8 mouse cellular contexts compared by ENCODE assay signal in genomic region chr2:120628076-120628865, GRCm38 (mm10). TPM values are rescaled to one million over a fixed set of nuclear protein-coding genes. Genes with fewer than 3 reads are reported as not detected.
A peak's percentile ranks its signal among the peaks of the same experiment; 100 is the strongest.
DNase-seq lines count a peak whose midpoint lies in the region; ATAC-seq and TF ChIP-seq lines count a peak whose summit lies in the region.

No protein-coding gene starts in this region.

- H3K4me3 ChIP-seq in heart, embryonic 15.5 days, result peak overlapping the region; percentile 64
- H3K4me3 ChIP-seq in bone marrow, adult 2 months (replicated peaks; ENCODE audit: control insufficient read depth, low read depth, low read length), result peak overlapping the region; percentile 27
- peak overlapping the region; percentile 61 for H3K4me3 ChIP-seq in hindbrain, embryonic 10.5 days
- H3K4me3 ChIP-seq in midbrain, embryonic 12.5 days, result peak overlapping the region; percentile 58

- H3K4me2 ChIP-seq in heart, embryonic 15.5 days, result peak overlapping the region; percentile 70
- peak overlapping the region; percentile 60 for H3K4me2 ChIP-seq in midbrain, embryonic 12.5 days (replicated peaks)

- DNase-seq in heart, adult 11 months, result no peak
- DNase-seq in hindbrain, embryonic 10.5 days (ENCODE audit: low spot score), result no peak
- DNase-seq in layer of hippocampus, adult 8-10 months (ENCODE audit: low spot score in 2 of 2), result no peak
- DNase-seq in testis, postnatal 14 days (ENCODE audit: low spot score), result no peak

- no peaks in the 10 kb centered on the region for H3K9me3 ChIP-seq in heart, embryonic 15.5 days (replicated peaks)
- no peaks in the 10 kb centered on the region for H3K9me3 ChIP-seq in hindbrain, embryonic 10.5 days
- H3K9me3 ChIP-seq in midbrain, embryonic 12.5 days, result no peaks in the 10 kb centered on the region

- no peak for TF ChIP-seq POLR2A in bone marrow, adult 2 months (IDR thresholded peaks at IDR 0.05; ENCODE audit: borderline replicate concordance, control insufficient read depth, low read depth, low read length)

- ATAC-seq in heart, embryonic 15.5 days (replicated peaks; ENCODE audit: insufficient number of reproducible peaks, insufficient read depth, low FRiP score, low read depth), result no peak
- peak; percentile 48; the same call in 1 of the 2 replicates for ATAC-seq in midbrain, embryonic 12.5 days (ENCODE audit: low FRiP score, low read depth)
- ATAC-seq in megakaryocyte-erythroid progenitor cell, adult 5-6 weeks (replicated peaks; ENCODE audit: low FRiP score, low TSS enrichment, poor library complexity, severe bottlenecking), result no peak

- WGBS in heart, embryonic 15.5 days, result 28% methylated on average over 10 of the region's 10 CpGs
- WGBS in bone marrow, adult 2 months, result 18% methylated on average over 10 of the region's 10 CpGs
- 31% methylated on average over 10 of the region's 10 CpGs for WGBS in hindbrain, embryonic 10.5 days
- WGBS in midbrain, embryonic 12.5 days, result 35% methylated on average over 10 of the region's 10 CpGs

- peaks cover 24% of the 10 kb centered on the region for H3K4me1 ChIP-seq in heart, embryonic 15.5 days (replicated peaks)
- H3K4me1 ChIP-seq in bone marrow, adult 2 months (ENCODE audit: control insufficient read depth, insufficient read depth, low read length), result no peaks in the 10 kb centered on the region; the same call in 1 of the 2 replicates
- H3K4me1 ChIP-seq in hindbrain, embryonic 10.5 days (replicated peaks), result peaks cover 11% of the 10 kb centered on the region
- 0 out of 2 replicates have a peak, but pooled peaks cover 7% of the 10 kb centered on the region for H3K4me1 ChIP-seq in midbrain, embryonic 12.5 days

- H3K27me3 ChIP-seq in heart, embryonic 15.5 days, result no peaks in the 10 kb centered on the region
- H3K27me3 ChIP-seq in hindbrain, embryonic 10.5 days (ENCODE audit: insufficient read depth, poor library complexity, severe bottlenecking), result no peaks in the 10 kb centered on the region
- 0 out of 2 replicates have a peak, but pooled peaks cover 4% of the 10 kb centered on the region for H3K27me3 ChIP-seq in midbrain, embryonic 12.5 days

- TF ChIP-seq CTCF in bone marrow, adult 2 months (IDR thresholded peaks at IDR 0.05; ENCODE audit: control insufficient read depth, insufficient read depth, low read length), result no peak

- H3K27ac ChIP-seq in heart, embryonic 15.5 days, result no peak overlapping the region
- H3K27ac ChIP-seq in bone marrow, adult 2 months (ENCODE audit: control insufficient read depth, insufficient read depth, low read depth, low read length, poor library complexity), result no peak overlapping the region
- peak overlapping the region; percentile 85 for H3K27ac ChIP-seq in hindbrain, embryonic 10.5 days
- H3K27ac ChIP-seq in midbrain, embryonic 12.5 days (replicated peaks), result 0 out of 2 replicates have a peak overlapping the region, but pooled peaks have one; percentile 15

- H3K9ac ChIP-seq in heart, embryonic 15.5 days, result no peak overlapping the region; the same call in 1 of the 2 replicates
- no peak overlapping the region for H3K9ac ChIP-seq in midbrain, embryonic 12.5 days (replicated peaks)

- H3K36me3 ChIP-seq in heart, embryonic 15.5 days, result no peaks in the 10 kb centered on the region
- H3K36me3 ChIP-seq in hindbrain, embryonic 10.5 days, result peaks cover 8% of the 10 kb centered on the region; the same call in 1 of the 2 replicates
- H3K36me3 ChIP-seq in midbrain, embryonic 12.5 days, result no peaks in the 10 kb centered on the region

RNA-seq across cellular contexts. Expression of gene Stard9, which starts 0.7 kb away (rescaled TPM):
- 3.5 and 4.4 TPM in 2 replicates for polyA plus RNA-seq in heart, embryonic 15.5 days (2015; fragmentation: Nextera tagmentation; extraction: Ambion mirVana)
- 1.4 and 3.6 TPM in 2 replicates for polyA plus RNA-seq in bone marrow, adult 2 months (2011; ENCODE audit: insufficient read depth, insufficient read length, low replicate concordance, missing spikeins)
- polyA plus RNA-seq in hindbrain, embryonic 10.5 days (2016; fragmentation: Nextera tagmentation; extraction: Ambion mirVana), result 2.8 and 3.2 TPM in 2 replicates
- polyA plus RNA-seq in midbrain, embryonic 12.5 days (2016; fragmentation: Nextera tagmentation; extraction: Ambion mirVana), result 4.1 and 5.3 TPM in 2 replicates
- 0.07 and 0.59 TPM in 2 replicates for total RNA-seq in megakaryocyte-erythroid progenitor cell, adult 5-6 weeks (2014; fragmentation: Nextera tagmentation)
- total RNA-seq in megakaryocyte-erythroid progenitor cell, adult 5-6 weeks (2017), result 0.19 and 0.61 TPM in 2 replicates
- 10 to 100 TPM; 10.1 to 13.8 (median 12.9) TPM for total RNA-seq in layer of hippocampus, adult 8-10 months (2022)

RNA-seq across cellular contexts. Expression of gene Lrrc57, which starts 19.0 kb away (rescaled TPM):
- polyA plus RNA-seq in heart, embryonic 15.5 days (2015; fragmentation: Nextera tagmentation; extraction: Ambion mirVana), result 19.1 and 20.8 TPM in 2 replicates
- polyA plus RNA-seq in bone marrow, adult 2 months (2011; ENCODE audit: insufficient read depth, insufficient read length, low replicate concordance, missing spikeins), result 7.5 and 10.3 TPM in 2 replicates
- polyA plus RNA-seq in hindbrain, embryonic 10.5 days (2016; fragmentation: Nextera tagmentation; extraction: Ambion mirVana), result 30.3 and 34.2 TPM in 2 replicates
- 34.5 and 36.3 TPM in 2 replicates for polyA plus RNA-seq in midbrain, embryonic 12.5 days (2016; fragmentation: Nextera tagmentation; extraction: Ambion mirVana)
- 8.1 and 13.7 TPM in 2 replicates for total RNA-seq in megakaryocyte-erythroid progenitor cell, adult 5-6 weeks (2014; fragmentation: Nextera tagmentation)
- total RNA-seq in megakaryocyte-erythroid progenitor cell, adult 5-6 weeks (2017), result 14.1 and 27.4 TPM in 2 replicates
- total RNA-seq in layer of hippocampus, adult 8-10 months (2022), result 10 to 100 TPM; 25.7 to 36.2 (median 33.4) TPM

RNA-seq across cellular contexts. Expression of gene Haus2, which starts 19.1 kb away (rescaled TPM):
- 17.4 and 19.0 TPM in 2 replicates for polyA plus RNA-seq in heart, embryonic 15.5 days (2015; fragmentation: Nextera tagmentation; extraction: Ambion mirVana)
- polyA plus RNA-seq in bone marrow, adult 2 months (2011; ENCODE audit: insufficient read depth, insufficient read length, low replicate concordance, missing spikeins), result 3.7 and 6.8 TPM in 2 replicates
- polyA plus RNA-seq in hindbrain, embryonic 10.5 days (2016; fragmentation: Nextera tagmentation; extraction: Ambion mirVana), result 32.5 and 37.0 TPM in 2 replicates
- polyA plus RNA-seq in midbrain, embryonic 12.5 days (2016; fragmentation: Nextera tagmentation; extraction: Ambion mirVana), result 33.5 and 35.3 TPM in 2 replicates
- 19.9 and 27.4 TPM in 2 replicates for total RNA-seq in megakaryocyte-erythroid progenitor cell, adult 5-6 weeks (2014; fragmentation: Nextera tagmentation)
- total RNA-seq in megakaryocyte-erythroid progenitor cell, adult 5-6 weeks (2017), result 15.4 and 22.6 TPM in 2 replicates
- 10 to 100 TPM; 14.3 to 16.0 (median 15.3) TPM for total RNA-seq in layer of hippocampus, adult 8-10 months (2022)

Comparison
In these comparisons a context has a peak if more than half of its experiments do, and no peak if none do; other contexts are left out.
1. H3K27ac ChIP-seq: peak in hindbrain, embryonic 10.5 days (single experiment) and midbrain, embryonic 12.5 days (single experiment); none in heart, embryonic 15.5 days (single experiment) and bone marrow, adult 2 months (single experiment).
2. Peak in every context shown above with its lines, with median percentiles within 50 percentile points of each other: H3K4me3 ChIP-seq.